Mouse (Mus musculus) stomach, postnatal 0 days (tissue): ENCODE measurements around the gene Tpi1. TPM values are rescaled to one million over a fixed set of nuclear protein-coding genes. Genes with fewer than 3 reads are reported as not detected.

Experiments used
- ATAC-seq: fragments of 200-750 bp; cut with Nextera tagmentation; 2 replicates; pipeline ENCODE4 v1.8.0; 2017; ENCODE audit not compliant: low FRiP score, low TSS enrichment
- DNase-seq: peaks from one replicate; pipeline ENCODE4 v3.0.0-alpha.2; 2016; ENCODE audit warnings: low spot score
- H3K27ac ChIP-seq: fragments of 300-500 bp; sonication (generic); replicated peaks from 2 replicates; pipeline ENCODE4 v1.5.1; 2014; ENCODE audit warnings: mild to moderate bottlenecking, control low read depth
- H3K27me3 ChIP-seq: fragments of 300-500 bp; sonication (generic); 2 replicates; pipeline ENCODE4 v1.6.1; 2014; ENCODE audit warnings: low read length; ENCODE audit not compliant: control insufficient read depth, insufficient read depth
- H3K36me3 ChIP-seq: fragments of 300-500 bp; sonication (generic); 2 replicates; pipeline ENCODE4 v1.6.1; 2014; ENCODE audit warnings: low read length, mixed read lengths; ENCODE audit not compliant: control insufficient read depth, insufficient read depth
- H3K4me1 ChIP-seq: fragments of 300-500 bp; sonication (generic); replicated peaks from 2 replicates; pipeline ENCODE4 v1.6.1; 2014; ENCODE audit warnings: antibody characterized with exemption; ENCODE audit not compliant: control insufficient read depth, insufficient read depth
- H3K4me2 ChIP-seq: fragments of 300-500 bp; sonication (generic); replicated peaks from 2 replicates; pipeline ENCODE4 v1.6.1; 2014; ENCODE audit warnings: low read depth, mild to moderate bottlenecking, control low read depth, moderate library complexity
- H3K4me3 ChIP-seq: fragments of 300-500 bp; sonication (generic); 2 replicates; pipeline ENCODE4 v1.5.1; 2014; ENCODE audit warnings: low read depth, low read length, control low read depth
- H3K9ac ChIP-seq: fragments of 300-500 bp; sonication (generic); 2 replicates; pipeline ENCODE4 v1.6.1; 2014; ENCODE audit warnings: mild to moderate bottlenecking, low read length, control low read depth, mixed read lengths
- H3K9me3 ChIP-seq: fragments of 300-500 bp; sonication (generic); 2 replicates; pipeline ENCODE4 v1.6.1; 2016; ENCODE audit warnings: low read length; ENCODE audit not compliant: control insufficient read depth
- CTCF ChIP-seq: IDR thresholded peaks from 2 replicates; pipeline ENCODE4 v1.5.1; 2016; ENCODE audit warnings: antibody characterized with exemption, low read depth, mild to moderate bottlenecking, moderate library complexity
- EP300 ChIP-seq: optimal IDR thresholded peaks from 2 replicates; pipeline ENCODE3; 2016; ENCODE audit warnings: antibody characterized with exemption
- WGBS: fragments of 180-500 bp; shearing (Covaris S2); extraction: QIAGEN DNeasy Blood & Tissue Kit; methylation state at CpG from one replicate; pipeline ENCODE4 v1.1.7; 2014; 5-methylcytosine and 5-hydroxymethylcytosine counted together
- polyA plus RNA-seq: library from polyadenylated mRNA; unstranded; fragments of >200 nt; fragmentation: Nextera tagmentation; extraction: Ambion mirVana; gene quantifications from 2 replicates; pipeline ENCODE4 v1.2.1, GENCODE M21; 2015

The Tpi1 gene
- polyA plus RNA-seq, 1 experiment from 2014 or later, result 465 TPM

DNA sequence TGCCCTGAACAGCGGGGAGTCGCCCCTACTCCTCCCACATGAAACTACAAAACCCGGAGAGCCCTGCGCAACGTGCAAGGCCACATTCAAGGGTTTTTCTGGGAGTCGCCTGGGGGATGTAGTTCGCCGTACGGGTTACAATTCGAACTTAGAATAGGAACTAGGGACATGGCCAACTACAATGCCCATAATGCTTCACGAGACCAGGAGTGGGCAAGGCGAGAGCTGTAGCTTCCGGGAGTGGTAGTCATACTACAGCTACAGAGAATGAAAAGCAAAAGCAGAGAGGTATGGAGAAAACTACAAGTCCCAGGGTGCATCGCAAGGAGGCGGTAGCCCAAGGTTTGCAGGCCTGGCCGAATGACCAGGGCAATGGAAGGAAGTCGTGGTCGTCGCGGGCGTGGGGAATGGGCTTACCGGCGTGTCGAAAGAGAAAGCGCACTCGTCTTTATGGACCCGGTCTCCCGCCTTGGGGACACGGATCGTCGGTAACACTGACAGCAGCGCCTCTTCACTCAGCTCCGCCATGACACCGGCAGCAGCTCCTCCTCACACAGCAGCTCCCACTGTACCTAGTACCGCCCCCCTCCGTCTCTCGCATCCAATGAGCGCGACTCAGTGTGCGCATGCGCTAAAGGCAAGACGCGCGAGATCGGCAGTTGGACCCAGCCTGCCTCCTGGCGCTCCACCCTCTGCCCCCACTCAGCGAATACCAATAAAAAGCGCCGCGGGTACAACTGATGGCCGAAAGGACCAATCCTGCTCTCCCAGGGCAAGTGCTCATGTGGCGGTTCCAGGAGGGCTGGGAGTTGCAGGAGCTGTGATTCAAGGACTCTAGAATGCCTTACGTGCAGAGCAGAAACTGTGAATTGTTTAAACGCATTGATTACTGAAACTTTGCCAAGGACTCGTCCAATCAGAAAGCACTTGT, 15.0 kb upstream of the Tpi1 start, which contains the start of the genes Usp5 and Cdca3:
Gene Usp5 (minus strand): TSS at position 617 of the 931 bp plus-strand sequence.
Gene Cdca3 (plus strand): TSS at position 680 of the 931 bp plus-strand sequence.
- H3K27ac ChIP-seq, result peak within 1 kb of the TSS; percentile 90
- H3K9me3 ChIP-seq, result no peaks in the 10 kb centered on the region
- no peaks in the 10 kb centered on the region for H3K27me3 ChIP-seq
- ATAC-seq (peak; percentile 95), DNase-seq (peak; percentile 99)
- H3K9ac ChIP-seq, result peak within 1 kb of the TSS; percentile 66
- H3K4me2 ChIP-seq, result peak within 1 kb of the TSS; percentile 84
- H3K4me3 ChIP-seq, result peak within 1 kb of the TSS; percentile 66
- WGBS, result under 1% methylated on average over 55 of the region's 55 CpGs
- peaks cover 8% of the 10 kb centered on the region for H3K36me3 ChIP-seq
- no peak for TF ChIP-seq EP300
- TF ChIP-seq CTCF, result peak; percentile 46
- H3K4me1 ChIP-seq, result 0 out of 2 replicates have a peak, but pooled peaks cover 2% of the 10 kb centered on the region

DNA sequence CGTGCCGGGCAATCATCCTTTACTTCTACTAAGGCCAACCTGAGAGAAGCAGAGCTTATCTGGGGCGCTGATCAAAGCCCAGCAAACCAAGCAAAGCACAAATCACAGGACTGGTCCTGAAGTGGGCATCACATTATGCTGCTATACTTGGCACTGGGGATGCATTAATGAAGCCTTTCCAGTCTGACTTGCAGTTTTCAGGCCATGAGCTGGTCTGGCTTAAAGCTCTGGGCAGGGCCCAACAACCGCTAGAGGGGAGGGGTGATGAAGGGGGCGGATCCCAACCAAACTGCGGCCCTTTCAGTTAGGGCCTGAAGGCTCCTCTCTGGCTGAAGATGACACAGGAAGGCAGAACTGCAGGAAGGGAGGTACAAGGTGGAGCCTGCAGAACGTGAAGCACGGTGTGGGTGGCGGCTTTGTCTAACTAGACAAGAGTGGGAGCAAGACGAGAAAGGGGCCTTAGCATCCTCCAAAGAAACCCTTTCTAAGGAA, 14.1 kb upstream of the Tpi1 start:
- 0 out of 2 replicates have a peak, but pooled peaks cover 2% of the 10 kb centered on the region for H3K4me1 ChIP-seq
- peak; percentile 49 for DNase-seq
- no peaks in the 10 kb centered on the region for H3K27me3 ChIP-seq
- H3K9me3 ChIP-seq, result no peaks in the 10 kb centered on the region
- 18% methylated on average over 10 of the region's 10 CpGs for WGBS
- ATAC-seq, result no peak
- peak overlapping the region; percentile 76 for H3K27ac ChIP-seq
- H3K4me2 ChIP-seq, result peak overlapping the region; percentile 83
- H3K4me3 ChIP-seq, result peak overlapping the region; percentile 66
- no peak; the same call in none of the 2 replicates for TF ChIP-seq CTCF
- H3K9ac ChIP-seq, result peak overlapping the region; percentile 60
- peaks cover 13% of the 10 kb centered on the region for H3K36me3 ChIP-seq

DNA sequence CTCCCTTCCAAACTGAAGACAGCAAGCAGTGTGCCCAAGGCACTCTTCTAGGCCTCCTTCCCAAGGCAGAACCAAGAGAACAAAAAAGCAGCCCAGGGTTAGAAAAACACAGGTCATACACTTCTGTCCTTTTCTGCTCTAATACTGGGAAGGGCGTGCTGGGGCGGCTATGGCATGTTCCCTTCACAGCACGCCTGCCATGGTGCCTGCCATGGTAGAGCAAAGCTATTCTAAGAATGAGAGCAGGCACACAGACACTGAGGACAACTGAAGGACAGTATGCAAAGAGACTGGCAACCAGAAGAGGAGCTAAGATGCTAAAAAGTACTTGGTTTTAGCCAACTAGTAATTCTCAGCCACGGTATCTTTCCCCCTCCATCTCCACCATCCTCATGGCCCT, 8.0 kb upstream of the Tpi1 start:
- no peaks in the 10 kb centered on the region for H3K4me1 ChIP-seq
- no peaks in the 10 kb centered on the region for H3K27me3 ChIP-seq
- no peaks in the 10 kb centered on the region for H3K9me3 ChIP-seq
- H3K27ac ChIP-seq, result no peak overlapping the region
- TF ChIP-seq CTCF (no peak), EP300 (no peak)
- no peak for ATAC-seq
- DNase-seq, result no peak
- no peak overlapping the region for H3K4me2 ChIP-seq
- peaks cover 50% of the 10 kb centered on the region for H3K36me3 ChIP-seq
- H3K4me3 ChIP-seq, result no peak overlapping the region
- WGBS, result 91% methylated on average over 4 of the region's 4 CpGs
- H3K9ac ChIP-seq, result no peak overlapping the region

DNA sequence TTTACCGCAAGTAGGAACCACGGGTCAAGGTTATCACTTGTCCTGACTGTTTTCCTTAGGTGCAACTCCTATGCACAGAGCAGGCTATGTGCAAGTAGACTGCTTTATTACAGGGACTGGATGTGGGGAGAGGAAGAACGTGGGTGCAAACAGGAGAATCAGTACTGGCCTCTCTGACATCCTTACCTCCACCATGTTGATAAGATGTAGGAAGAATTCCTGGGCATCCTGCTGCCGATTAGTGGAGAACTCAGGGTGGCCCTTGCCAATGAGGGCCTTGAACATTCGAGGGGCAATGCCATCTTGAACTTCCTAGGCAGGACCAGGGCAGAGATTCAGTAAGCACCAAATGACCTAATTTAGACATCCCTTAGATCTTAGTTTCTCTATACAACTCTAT, 6.8 kb upstream of the Tpi1 start:
- DNase-seq (no peak), ATAC-seq (no peak)
- 94% methylated on average over 5 of the region's 5 CpGs for WGBS
- no peak overlapping the region for H3K4me3 ChIP-seq
- no peak overlapping the region for H3K27ac ChIP-seq
- no peak overlapping the region for H3K9ac ChIP-seq
- no peak for TF ChIP-seq CTCF
- no peak for TF ChIP-seq EP300
- H3K27me3 ChIP-seq, result no peaks in the 10 kb centered on the region
- H3K4me1 ChIP-seq, result no peaks in the 10 kb centered on the region
- peaks cover 51% of the 10 kb centered on the region for H3K36me3 ChIP-seq
- no peak overlapping the region for H3K4me2 ChIP-seq
- no peaks in the 10 kb centered on the region for H3K9me3 ChIP-seq

DNA sequence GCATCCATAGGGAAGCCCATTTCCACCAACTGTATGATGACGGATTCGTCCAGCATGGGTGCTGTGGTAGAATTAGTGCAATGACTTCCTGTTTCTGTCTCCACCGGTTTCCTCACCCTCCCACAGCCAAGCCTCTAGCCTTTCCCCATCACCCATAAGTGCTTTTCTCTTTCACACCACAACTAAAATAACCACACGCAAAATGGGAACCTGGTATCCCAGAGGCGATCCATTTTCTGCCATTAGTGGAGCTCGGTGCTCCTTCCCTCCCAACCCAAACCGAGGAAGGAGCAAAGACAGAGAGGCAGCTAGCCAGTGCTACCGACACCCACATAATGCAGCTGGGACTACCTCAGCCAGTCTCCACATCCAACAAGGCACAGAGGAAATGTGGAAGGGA, 3.9 kb upstream of the Tpi1 start:
- Histone ChIP-seq H3K4me3 (no peak overlapping the region), H3K36me3 (peaks cover 45% of the 10 kb centered on the region), H3K9me3 (no peaks in the 10 kb centered on the region), H3K9ac (no peak overlapping the region), H3K27me3 (no peaks in the 10 kb centered on the region), H3K4me2 (no peak overlapping the region), H3K4me1 (peaks cover 4% of the 10 kb centered on the region), H3K27ac (no peak overlapping the region)
- ATAC-seq (no peak), DNase-seq (no peak)
- TF ChIP-seq EP300, result no peak
- no peak for TF ChIP-seq CTCF
- 91% methylated on average over 8 of the region's 8 CpGs for WGBS

DNA sequence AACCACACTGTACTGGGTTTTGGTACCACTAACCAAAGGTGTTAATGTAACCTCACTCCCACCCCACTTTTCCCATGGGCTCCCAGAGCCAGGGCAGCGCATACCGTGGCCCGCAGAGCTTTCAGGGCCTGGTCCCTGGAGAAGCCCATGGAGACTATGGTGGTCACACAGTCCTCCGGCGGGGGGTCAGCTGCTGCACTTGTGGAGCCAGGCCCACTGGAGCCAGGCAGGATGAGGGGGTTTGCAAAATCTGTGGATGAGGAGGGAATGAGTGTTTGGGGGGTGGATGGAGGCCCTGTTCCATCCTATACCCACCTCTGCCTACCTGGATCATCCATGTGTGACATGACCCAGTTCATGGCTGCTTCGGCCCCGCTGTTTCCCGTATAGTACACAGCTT, 3.5 kb upstream of the Tpi1 start:
- no peak for DNase-seq
- ATAC-seq, result no peak

More for the DNA sequence above, 3.5 kb upstream of the Tpi1 start:
- no peaks in the 10 kb centered on the region for H3K9me3 ChIP-seq
- no peak overlapping the region for H3K4me3 ChIP-seq
- H3K4me2 ChIP-seq, result no peak overlapping the region
- TF ChIP-seq EP300, result no peak
- TF ChIP-seq CTCF, result no peak
- H3K9ac ChIP-seq, result no peak overlapping the region
- peaks cover 44% of the 10 kb centered on the region for H3K36me3 ChIP-seq
- peaks cover 4% of the 10 kb centered on the region for H3K4me1 ChIP-seq
- H3K27me3 ChIP-seq, result no peaks in the 10 kb centered on the region
- H3K27ac ChIP-seq, result no peak overlapping the region
- 93% methylated on average over 8 of the region's 8 CpGs for WGBS
